Mouse (Mus musculus): ENCODE results near the gene Dnajc9. TPM values are rescaled to one million over a fixed set of nuclear protein-coding genes. Genes with fewer than 3 reads are reported as not detected.

Dnajc9 gene
- polyA plus RNA-seq, 1 experiment, result 73.8 TPM

- H3K4me3 ChIP-seq (ENCODE audit: control insufficient read depth, insufficient read depth, low read length), result no peak overlapping the region
- no peaks in the 10 kb centered on the region for H3K4me1 ChIP-seq (replicated peaks; ENCODE audit: control insufficient read depth, insufficient read depth, low read length)
- H3K27ac ChIP-seq (ENCODE audit: control insufficient read depth, insufficient read depth, low read length), result no peak overlapping the region
- 86% methylated on average over 7 of the region's 7 CpGs for WGBS
- peaks cover 45% of the 10 kb centered on the region for H3K36me3 ChIP-seq (ENCODE audit: control insufficient read depth, insufficient read depth, low read length)
- no peak for DNase-seq
- no peak for TF ChIP-seq CTCF (IDR thresholded peaks at IDR 0.05; ENCODE audit: borderline replicate concordance, control insufficient read depth, extremely low read depth, insufficient read depth, low read length, poor library complexity)
- no peak for TF ChIP-seq POLR2A (IDR thresholded peaks at IDR 0.05; ENCODE audit: control insufficient read depth, extremely low read depth, insufficient read depth, low read length, poor library complexity)
- no peaks in the 10 kb centered on the region; the same call in 1 of the 2 replicates for H3K27me3 ChIP-seq (ENCODE audit: control insufficient read depth, insufficient read depth, low read length)
These were observed 47.8 kb downstream of the Dnajc9 start for GRCm38 (mm10) chr14:20340866-20341265.

GRCm38 (mm10) chr14:20340149-20340548 is 48.6 kb downstream of the Dnajc9 start:
- Histone ChIP-seq H3K27me3 (ENCODE audit: control insufficient read depth, insufficient read depth, low read length) (no peaks in the 10 kb centered on the region), H3K4me1 (replicated peaks; ENCODE audit: control insufficient read depth, insufficient read depth, low read length) (no peaks in the 10 kb centered on the region), H3K4me3 (ENCODE audit: control insufficient read depth, insufficient read depth, low read length) (no peak overlapping the region), H3K27ac (ENCODE audit: control insufficient read depth, insufficient read depth, low read length) (no peak overlapping the region), H3K36me3 (ENCODE audit: control insufficient read depth, insufficient read depth, low read length) (peaks cover 52% of the 10 kb centered on the region)
- TF ChIP-seq CTCF (IDR thresholded peaks at IDR 0.05; ENCODE audit: borderline replicate concordance, control insufficient read depth, extremely low read depth, insufficient read depth, low read length, poor library complexity) (peak; percentile 34; the same call in 1 of the 2 replicates), POLR2A (IDR thresholded peaks at IDR 0.05; ENCODE audit: control insufficient read depth, extremely low read depth, insufficient read depth, low read length, poor library complexity) (no peak)
- WGBS, result 91% methylated on average over 8 of the region's 8 CpGs
- peak; percentile 46 for DNase-seq

GRCm38 (mm10) chr14:20339415-20339814 is 49.3 kb downstream of the Dnajc9 start:
- H3K4me1 ChIP-seq (replicated peaks; ENCODE audit: control insufficient read depth, insufficient read depth, low read length), result no peaks in the 10 kb centered on the region
- DNase-seq, result no peak
- H3K27ac ChIP-seq (ENCODE audit: control insufficient read depth, insufficient read depth, low read length), result no peak overlapping the region
- H3K36me3 ChIP-seq (ENCODE audit: control insufficient read depth, insufficient read depth, low read length), result peaks cover 53% of the 10 kb centered on the region
- no peak overlapping the region for H3K4me3 ChIP-seq (ENCODE audit: control insufficient read depth, insufficient read depth, low read length)
- 98% methylated on average over 5 of the region's 5 CpGs for WGBS
- no peaks in the 10 kb centered on the region for H3K27me3 ChIP-seq (ENCODE audit: control insufficient read depth, insufficient read depth, low read length)
- TF ChIP-seq CTCF (IDR thresholded peaks at IDR 0.05; ENCODE audit: borderline replicate concordance, control insufficient read depth, extremely low read depth, insufficient read depth, low read length, poor library complexity) (no peak), POLR2A (IDR thresholded peaks at IDR 0.05; ENCODE audit: control insufficient read depth, extremely low read depth, insufficient read depth, low read length, poor library complexity) (no peak)

Other genes starting within 250 kb of the Dnajc9 start
- 6.1 and 6.7 TPM in 2 replicates for gene Kcnk5, start 207.1 kb downstream of the Dnajc9 start, polyA plus RNA-seq (2012; rRNA removed)
- gene Kcnk16, start 119.7 kb downstream of the Dnajc9 start, polyA plus RNA-seq (2012; rRNA removed), result 0.40 and 0.43 TPM in 2 replicates
- gene Nudt13, start 94.2 kb downstream of the Dnajc9 start, polyA plus RNA-seq (2012; rRNA removed), result 14.8 and 20.7 TPM in 2 replicates
- gene Ecd, start 40.8 kb downstream of the Dnajc9 start, polyA plus RNA-seq (2012; rRNA removed), result 24.5 and 29.9 TPM in 2 replicates
- 28.4 and 34.5 TPM in 2 replicates for gene Fam149b, start 40.7 kb downstream of the Dnajc9 start, polyA plus RNA-seq (2012; rRNA removed)
- 49.9 and 56.3 TPM in 2 replicates for gene Mrps16, start 4.7 kb upstream of the Dnajc9 start, polyA plus RNA-seq (2012; rRNA removed)
- 0.06 TPM in 1 of 2 replicates, not detected in the other for gene Cfap70, start 63.3 kb upstream of the Dnajc9 start, polyA plus RNA-seq (2012; rRNA removed)
- 82.2 and 91.8 TPM in 2 replicates for gene Anxa7, start 91.2 kb upstream of the Dnajc9 start, polyA plus RNA-seq (2012; rRNA removed)
- gene Mss51, start 108.0 kb upstream of the Dnajc9 start, polyA plus RNA-seq (2012; rRNA removed), result 2.9 and 3.9 TPM in 2 replicates
- 26.1 and 29.1 TPM in 2 replicates for gene Ppp3cb, start 157.7 kb upstream of the Dnajc9 start, polyA plus RNA-seq (2012; rRNA removed)